8 mouse cellular contexts compared by ENCODE assay signal in genomic region chr11:60210305-60210724, GRCm38 (mm10). TPM values are rescaled to one million over a fixed set of nuclear protein-coding genes. Genes with fewer than 3 reads are reported as not detected.
DNase-seq lines count a peak whose midpoint lies in the region; ATAC-seq lines count a peak whose summit lies in the region.

No protein-coding gene starts in this region.

- H3K27me3 ChIP-seq in heart, embryonic 14.5 days (ENCODE audit: control insufficient read depth, insufficient read depth, low read length): no peaks in the 10 kb centered on the region
- no peaks in the 10 kb centered on the region for H3K27me3 ChIP-seq in liver, embryonic 12.5 days (replicated peaks)
- H3K27me3 ChIP-seq in splenic B cell, adult 2 months (ENCODE audit: control insufficient read depth, insufficient read depth, low read length, poor library complexity, severe bottlenecking): no peaks in the 10 kb centered on the region

- peak overlapping the region; percentile 75 for H3K9ac ChIP-seq in heart, embryonic 14.5 days (ENCODE audit: low read length)
- H3K9ac ChIP-seq in liver, embryonic 12.5 days: peak overlapping the region; percentile 79

- peak overlapping the region; percentile 83 to 92 for H3K27ac ChIP-seq in heart, embryonic 14.5 days (replicated peaks in 1 of 2; ENCODE audit: control insufficient read depth in 1 of 2, insufficient read depth in 1 of 2, low read depth in 2 of 2, low read length in 2 of 2)
- H3K27ac ChIP-seq in liver, embryonic 12.5 days: peak overlapping the region; percentile 89

- peak overlapping the region; percentile 97 for H3K4me2 ChIP-seq in heart, embryonic 14.5 days (ENCODE audit: low read length)
- H3K4me2 ChIP-seq in liver, embryonic 12.5 days: peak overlapping the region; percentile 96

- peak; percentile 86 for ATAC-seq in heart, embryonic 14.5 days (ENCODE audit: insufficient number of reproducible peaks, insufficient read depth, low FRiP score, low read depth)
- peak; percentile 91 for ATAC-seq in liver, embryonic 12.5 days

- no peaks in the 10 kb centered on the region for H3K9me3 ChIP-seq in heart, embryonic 14.5 days (ENCODE audit: control insufficient read depth, low read length)
- no peaks in the 10 kb centered on the region for H3K9me3 ChIP-seq in liver, embryonic 12.5 days (replicated peaks)

- H3K36me3 ChIP-seq in heart, embryonic 14.5 days (ENCODE audit: control insufficient read depth, insufficient read depth, low read length): peaks cover 20% of the 10 kb centered on the region
- peaks cover 53% of the 10 kb centered on the region for H3K36me3 ChIP-seq in liver, embryonic 12.5 days
- no peaks in the 10 kb centered on the region for H3K36me3 ChIP-seq in splenic B cell, adult 2 months (ENCODE audit: control insufficient read depth, insufficient read depth, low read length, poor library complexity, severe bottlenecking)

- DNase-seq in CD4-positive helper T cell, adult 2 months (ENCODE audit: low read depth, low spot score): peak; percentile 96
- peak; percentile 82 for DNase-seq in brain, embryonic 18.5 days (ENCODE audit: low read depth, low spot score)
- peak; percentile 64 for DNase-seq in fibroblast of lung, adult 2 months (ENCODE audit: low read depth)
- peak; percentile 98 for DNase-seq in kidney, postnatal 10 days
- peak; percentile 95 for DNase-seq in naive thymus-derived CD4-positive, alpha-beta T cell, adult 2 months (ENCODE audit: low read depth)
- DNase-seq in splenic B cell, adult 2 months (ENCODE audit: low read depth, low spot score): peak; percentile 94

- WGBS in heart, embryonic 14.5 days: under 1% methylated on average over 47 of the region's 47 CpGs
- whole genome bisulfite sequencing in liver, embryonic 12.5 days (ENCODE audit: insufficient replicate concordance): 2% methylated on average over 47 of the region's 47 CpGs

- H3K4me3 ChIP-seq in heart, embryonic 14.5 days (ENCODE audit: control insufficient read depth in 1 of 2, insufficient read depth in 1 of 2, low read depth in 1 of 2, low read length in 2 of 2): peak overlapping the region; percentile 49 to 51
- H3K4me3 ChIP-seq in liver, embryonic 12.5 days: peak overlapping the region; percentile 66

- peaks cover 40 to 75% of the 10 kb centered on the region in 2 experiments for H3K4me1 ChIP-seq in heart, embryonic 14.5 days (ENCODE audit: control insufficient read depth in 2 of 2, insufficient read depth in 2 of 2, low read length in 2 of 2)
- peaks cover 94% of the 10 kb centered on the region for H3K4me1 ChIP-seq in liver, embryonic 12.5 days

RNA-seq across cellular contexts. Expression of gene Srebf1, which starts 12.1 kb away (rescaled TPM):
- 37.9 and 45.3 TPM in 2 replicates for polyA plus RNA-seq in heart, embryonic 14.5 days (2014; fragmentation: Nextera tagmentation; extraction: Ambion mirVana)
- polyA plus RNA-seq in liver, embryonic 12.5 days (2016; fragmentation: Nextera tagmentation; extraction: Ambion mirVana): 45.7 and 50.9 TPM in 2 replicates

Comparison
In these comparisons a context has a peak if more than half of its experiments do, and no peak if none do; other contexts are left out.
1. Peak in every context shown above with its lines: DNase-seq, ATAC-seq, H3K4me3 ChIP-seq and H3K27ac ChIP-seq.